Mouse (Mus musculus) gonadal fat pad, adult 2 months (tissue): ENCODE measurements at regions not wholly inside any gene's neighbourhood (a gene's known extent, or its start where the extent isn't known, plus 50 kb on each side); places are given as distances from the start of the nearest gene placed in this dataset.

ENCODE experiments used
- DNase-seq: peaks from one replicate; pipeline ENCODE4 v3.0.0-alpha.2; 2012; ENCODE audit warnings: low read depth

DNA sequence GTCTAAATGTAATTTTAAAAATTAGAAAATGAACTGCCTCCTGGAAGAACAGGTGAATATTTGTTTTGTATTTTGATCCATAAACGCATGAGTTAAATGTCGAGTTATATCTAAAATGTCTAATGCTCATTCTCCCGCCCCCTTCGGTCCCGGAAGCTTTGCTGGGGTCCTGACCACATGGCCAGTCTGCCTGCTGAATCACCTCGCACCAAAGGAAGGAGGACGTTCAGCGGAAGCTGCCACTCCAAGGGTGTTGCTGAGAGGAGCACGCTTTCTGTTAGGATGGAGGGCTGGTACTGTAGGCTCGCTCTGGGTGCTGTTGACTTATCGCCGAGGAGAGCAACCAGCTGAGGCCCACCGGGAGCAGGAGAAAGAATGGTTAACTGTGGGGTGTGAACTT, 328.0 kb downstream of the Zfp706 start:
- no peak for DNase-seq

DNA sequence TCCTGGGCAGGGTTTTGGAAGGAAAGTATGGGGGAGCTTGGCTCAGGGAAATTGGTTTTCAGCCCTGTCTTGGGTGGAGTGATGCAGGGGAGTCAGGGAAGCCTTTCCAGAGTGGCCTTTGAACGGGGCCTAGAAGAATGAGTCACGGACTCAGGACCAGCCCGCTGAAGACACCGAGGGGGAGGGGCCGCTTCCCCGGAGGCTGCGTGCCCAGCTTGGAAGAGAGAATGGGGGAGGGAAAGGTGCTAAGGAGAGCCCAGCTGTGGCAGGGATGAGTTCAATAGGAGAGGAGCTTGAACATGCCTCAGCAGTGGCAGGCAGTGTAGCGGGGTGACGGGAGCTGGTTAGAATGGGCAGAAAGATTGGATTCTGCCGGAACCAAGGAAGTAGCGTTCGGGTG, 337.8 kb downstream of the Zfp706 start:
- DNase-seq = no peak

DNA sequence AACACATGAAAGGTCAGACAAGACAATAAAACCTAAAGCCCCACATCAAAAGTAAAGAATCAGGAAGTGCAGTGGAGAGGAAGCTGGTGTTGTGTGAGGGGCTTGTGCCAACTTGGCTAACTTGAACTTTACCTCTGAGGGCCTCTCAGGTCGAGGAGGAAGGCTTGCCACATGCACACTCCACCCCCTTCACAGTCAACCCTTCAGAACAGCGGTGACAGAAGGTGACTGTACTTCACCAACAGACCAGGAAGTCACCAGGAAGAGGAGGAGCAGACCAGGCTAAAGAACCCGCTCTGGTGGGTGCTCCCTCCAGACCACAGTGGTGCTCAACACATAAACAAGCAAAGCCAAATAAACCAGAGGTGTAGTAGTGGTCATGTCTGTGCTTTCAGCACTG, 341.0 kb downstream of the Zfp706 start:
- no peak for DNase-seq

DNA sequence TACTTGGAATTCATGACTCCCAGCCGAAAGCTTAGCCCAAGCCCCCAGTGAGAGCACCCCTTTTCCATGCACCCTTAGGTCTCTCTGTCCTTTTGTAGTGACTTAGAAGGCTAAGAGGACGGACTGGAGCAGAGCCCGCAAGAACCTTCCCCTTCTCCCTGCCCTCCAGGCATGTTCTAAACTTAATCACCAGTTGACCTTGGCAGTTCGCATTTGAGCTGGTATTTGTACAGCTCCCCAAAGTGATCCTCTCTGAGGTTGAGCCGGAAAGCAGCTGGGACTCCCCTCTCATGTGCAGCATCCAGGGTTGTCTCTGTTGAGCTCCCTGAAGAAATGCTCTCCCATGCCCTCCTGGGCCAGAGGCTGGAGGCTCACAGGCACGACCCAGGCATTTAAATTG, 343.2 kb downstream of the Zfp706 start:
- DNase-seq = no peak

DNA sequence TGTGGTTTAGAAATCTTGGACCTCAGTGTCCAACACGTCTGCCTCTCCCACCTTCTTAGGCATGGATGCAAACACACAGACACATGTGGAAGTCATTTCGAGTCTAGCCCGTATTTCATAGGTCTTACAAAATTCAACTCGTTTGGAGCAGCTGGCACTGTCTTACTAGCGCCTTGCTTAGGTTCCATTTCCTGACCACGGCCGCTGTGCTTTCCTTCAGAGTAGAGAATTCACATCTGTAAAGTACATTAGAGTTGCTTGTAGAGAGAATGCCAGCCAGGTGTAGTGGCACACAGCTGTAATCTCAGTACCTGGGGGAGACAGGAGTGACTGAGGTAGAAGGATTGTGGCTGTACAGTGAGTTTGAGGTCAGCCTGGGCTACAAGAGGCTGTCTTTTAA, 346.6 kb downstream of the Zfp706 start:
- DNase-seq = no peak
